Mouse (Mus musculus): ENCODE measurements around the gene Gm21866. TPM values are rescaled to one million over a fixed set of nuclear protein-coding genes. Genes with fewer than 3 reads are reported as not detected.
"Not testable (repeated sequence)": the region's sequence is repeated elsewhere in the genome, so short reads cannot be mapped to it uniquely, and the experiment has no call there.

Gene Gm21866
- total RNA-seq (2014; fragmentation: Nextera tagmentation) (not detected in 2 replicates), total RNA-seq (2017) (not detected in 2 replicates)

DNA sequence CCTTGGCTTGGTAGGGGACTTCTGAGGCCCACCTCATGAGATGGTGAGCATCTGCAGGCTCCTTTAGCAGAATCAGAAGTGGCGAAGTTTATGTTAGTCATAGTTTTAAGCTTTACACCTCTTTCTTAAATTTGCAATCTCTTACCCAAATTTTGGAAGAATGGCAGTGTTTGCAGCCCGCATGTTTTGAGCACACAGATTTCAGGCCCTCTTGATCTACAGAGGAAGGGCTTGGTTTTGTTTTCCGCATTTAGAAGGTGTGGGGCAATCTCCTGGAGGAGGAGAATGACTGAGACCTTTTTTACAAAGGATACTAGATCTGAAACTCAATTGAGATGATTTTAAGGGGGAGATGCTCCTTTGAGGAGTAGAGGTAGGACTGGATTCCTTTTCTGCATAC, at the start of gene Gm21866:
TSS of gene Gm21866 (minus strand) at position 101 of the 400 bp plus-strand sequence.
- not testable (repeated sequence) for ATAC-seq (replicated peaks; ENCODE audit: poor library complexity, severe bottlenecking)

DNA sequence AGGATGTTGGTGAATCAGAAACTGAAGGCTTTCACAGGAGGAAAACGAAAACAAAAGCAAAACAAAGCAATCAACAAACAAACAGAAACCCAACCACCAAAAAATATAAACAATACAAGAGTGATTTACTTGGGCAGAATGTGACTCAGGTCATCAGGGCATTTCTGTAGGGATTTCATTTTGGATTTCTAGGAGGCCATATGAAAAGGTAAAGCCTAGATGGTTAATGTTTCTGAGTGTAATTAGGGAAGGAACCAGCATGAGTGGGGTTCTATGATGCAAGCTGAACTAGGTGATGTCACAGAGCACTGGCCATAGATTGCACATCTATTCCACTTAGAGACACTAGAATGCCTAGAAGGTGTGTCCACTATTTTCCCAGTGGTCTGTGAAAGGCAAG, 28.3 kb upstream of the Gm21866 start, which contains the start of gene Gm20773:
TSS of gene Gm20773 (plus strand) at position 301 of the 400 bp plus-strand sequence.
- not testable (repeated sequence) for ATAC-seq (replicated peaks; ENCODE audit: poor library complexity, severe bottlenecking)

Other genes with a start within 250 kb of the Gm21866 start
- gene Gm21828, start 241.7 kb downstream of the Gm21866 start, total RNA-seq (2014; fragmentation: Nextera tagmentation) = not detected in 2 replicates
- gene Gm21828, start 241.7 kb downstream of the Gm21866 start, total RNA-seq (2017) = not detected in 2 replicates
- not detected in 2 replicates for gene Gm21440, start 213.2 kb downstream of the Gm21866 start, total RNA-seq (2014; fragmentation: Nextera tagmentation)
- gene Gm21440, start 213.2 kb downstream of the Gm21866 start, total RNA-seq (2017) = not detected in 2 replicates
- gene Gm21454, start 213.1 kb downstream of the Gm21866 start, total RNA-seq (2014; fragmentation: Nextera tagmentation) = not detected in 2 replicates
- not detected in 2 replicates for gene Gm21454, start 213.1 kb downstream of the Gm21866 start, total RNA-seq (2017)
- not detected in 2 replicates for gene Gm21725, start 116.5 kb downstream of the Gm21866 start, total RNA-seq (2014; fragmentation: Nextera tagmentation)
- gene Gm21725, start 116.5 kb downstream of the Gm21866 start, total RNA-seq (2017) = not detected in 2 replicates
- gene Gm20773, start 28.4 kb upstream of the Gm21866 start, total RNA-seq (2014; fragmentation: Nextera tagmentation) = not detected in 2 replicates
- gene Gm20773, start 28.4 kb upstream of the Gm21866 start, total RNA-seq (2017) = not detected in 2 replicates